Mouse (Mus musculus): ENCODE results near the gene Acad12.
"Not testable (repeated sequence)": the region's sequence is repeated elsewhere in the genome, so short reads cannot be mapped to it uniquely, and the experiment has no call there.

The Acad12 gene

GRCm38 (mm10) chr5:121618592-121619513, at the start of gene Acad12:
Gene Acad12, minus strand, starts transcription at chr5:121618938.
- peak; percentile 54 for DNase-seq (ENCODE audit: low spot score)

- DNase-seq (ENCODE audit: low spot score): no peak
These were observed 49.7 kb upstream of the Acad12 start for GRCm38 (mm10) chr5:121668411-121668810.

GRCm38 (mm10) chr5:121667067-121667466, 48.3 kb upstream of the Acad12 start:
- DNase-seq (ENCODE audit: low spot score): no peak

- DNase-seq (ENCODE audit: low spot score): no peak
These were observed 46.2 kb upstream of the Acad12 start for GRCm38 (mm10) chr5:121664971-121665370.

GRCm38 (mm10) chr5:121664078-121664477, 45.3 kb upstream of the Acad12 start:
- DNase-seq (ENCODE audit: low spot score): no peak

- no peak for DNase-seq (ENCODE audit: low spot score)
These were observed 44.7 kb upstream of the Acad12 start for GRCm38 (mm10) chr5:121663456-121663855.

GRCm38 (mm10) chr5:121661494-121661893, 42.8 kb upstream of the Acad12 start:
- DNase-seq (ENCODE audit: low spot score): no peak

- DNase-seq (ENCODE audit: low spot score): no peak
These were observed 42.1 kb upstream of the Acad12 start for GRCm38 (mm10) chr5:121660897-121661254.

- DNase-seq (ENCODE audit: low spot score): peak; percentile 95
These were observed 41.5 kb upstream of the Acad12 start, which contains the start of the genes Acad10 and Brap for GRCm38 (mm10) chr5:121660059-121660896. Gene Acad10, minus strand, starts transcription at chr5:121660514. Gene Brap, plus strand, starts transcription at chr5:121660563.

GRCm38 (mm10) chr5:121657656-121658055, 38.9 kb upstream of the Acad12 start:
- DNase-seq (ENCODE audit: low spot score): not testable (repeated sequence)

GRCm38 (mm10) chr5:121656866-121657265, 38.1 kb upstream of the Acad12 start:
- DNase-seq (ENCODE audit: low spot score): not testable (repeated sequence)

GRCm38 (mm10) chr5:121654526-121654925, 35.8 kb upstream of the Acad12 start:
- no peak for DNase-seq (ENCODE audit: low spot score)

GRCm38 (mm10) chr5:121649134-121649533, 30.4 kb upstream of the Acad12 start:
- DNase-seq (ENCODE audit: low spot score): no peak

- no peak for DNase-seq (ENCODE audit: low spot score)
These were observed 20.9 kb upstream of the Acad12 start for GRCm38 (mm10) chr5:121639601-121640000.

GRCm38 (mm10) chr5:121637296-121637695, 18.6 kb upstream of the Acad12 start:
- DNase-seq (ENCODE audit: low spot score): no peak

GRCm38 (mm10) chr5:121634668-121635067, 15.9 kb upstream of the Acad12 start:
- no peak for DNase-seq (ENCODE audit: low spot score)

- DNase-seq (ENCODE audit: low spot score): no peak
These were observed 14.1 kb upstream of the Acad12 start for GRCm38 (mm10) chr5:121632804-121633203.

GRCm38 (mm10) chr5:121631106-121631647, 12.4 kb upstream of the Acad12 start:
- not testable (repeated sequence) for DNase-seq (ENCODE audit: low spot score)

GRCm38 (mm10) chr5:121627871-121628270, 9.1 kb upstream of the Acad12 start:
- DNase-seq (ENCODE audit: low spot score): peak; percentile 53

- DNase-seq (ENCODE audit: low spot score): no peak
These were observed 4.5 kb upstream of the Acad12 start for GRCm38 (mm10) chr5:121623241-121623640.

GRCm38 (mm10) chr5:121621102-121621501, 2.4 kb upstream of the Acad12 start:
- DNase-seq (ENCODE audit: low spot score): no peak

- DNase-seq (ENCODE audit: low spot score): not testable (repeated sequence)
These were observed 3.8 kb downstream of the Acad12 start for GRCm38 (mm10) chr5:121614921-121615320.
